Mouse (Mus musculus) brain, embryonic 14.5 days (tissue): ENCODE measurements at regions not wholly inside any gene's neighbourhood (a gene's known extent, or its start where the extent isn't known, plus 50 kb on each side); places are given as distances from the start of the nearest gene placed in this dataset.
"Not testable (repeated sequence)": the region's sequence is repeated elsewhere in the genome, so short reads cannot be mapped to it uniquely, and the experiment has no call there.

Experiments used
- CTCF ChIP-seq: fragments of 200-500 bp; IDR thresholded peaks from 2 replicates; pipeline ENCODE4 v1.5.1; 2012; ENCODE audit warnings: inconsistent platforms, mild to moderate bottlenecking, moderate library complexity, borderline replicate concordance; ENCODE audit not compliant: insufficient read depth, insufficient read length; ENCODE audit errors: extremely low read depth
- POLR2A ChIP-seq: fragments of 200-500 bp; IDR thresholded peaks from 2 replicates; pipeline ENCODE4 v1.6.1; 2012; ENCODE audit warnings: mild to moderate bottlenecking, inconsistent platforms, borderline replicate concordance; ENCODE audit not compliant: poor library complexity, insufficient read depth, insufficient read length, severe bottlenecking; ENCODE audit errors: extremely low read depth

GRCm38 (mm10) chr9:11107828-11108227 is 203.3 kb upstream of the Cntn5 start:
- not testable (repeated sequence) for TF ChIP-seq POLR2A, CTCF
